Mouse (Mus musculus) gastrocnemius, adult 8-10 months (tissue): Measurements from ENCODE around the gene Ntf5. TPM values are rescaled to one million over a fixed set of nuclear protein-coding genes. Genes with fewer than 3 reads are reported as not detected.

Source experiments
- DNase-seq, 2 experiments: peaks; one replicate each; pipeline ENCODE4 v3.0.0; 2022; ENCODE audit warnings: low spot score in 2 of 2
- total RNA-seq, 4 experiments: library from RNA; stranded (reverse); gene quantifications; 2 replicates each; pipeline ENCODE4 v1.2.4; 2022

The Ntf5 gene
- total RNA-seq, 4 experiments from 2014 or later = 3.7 to 4.9 (median 4.3) TPM

DNA sequence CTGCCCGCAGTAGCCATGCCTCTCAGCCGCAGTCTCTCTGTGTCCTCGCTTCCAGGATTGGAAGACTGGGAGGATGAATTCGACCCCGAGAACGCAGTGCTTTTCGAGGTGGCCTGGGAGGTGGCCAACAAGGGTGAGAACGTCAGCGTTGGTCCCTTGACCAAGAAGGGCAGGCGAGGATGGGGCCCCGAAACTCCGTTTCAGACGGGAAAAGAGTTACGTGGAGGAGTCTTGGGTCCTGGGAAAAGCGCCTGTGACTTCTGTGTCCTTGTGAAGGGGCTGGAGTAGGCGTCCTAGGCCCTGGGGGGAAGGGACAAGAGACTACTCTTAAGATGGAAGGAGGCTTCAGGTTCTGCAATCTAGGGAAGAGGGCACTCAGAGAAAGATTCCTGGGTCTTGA lies 21.5 kb downstream of the Ntf5 start:
- peak in 1 of 2 experiments; percentile 55 for DNase-seq

DNA sequence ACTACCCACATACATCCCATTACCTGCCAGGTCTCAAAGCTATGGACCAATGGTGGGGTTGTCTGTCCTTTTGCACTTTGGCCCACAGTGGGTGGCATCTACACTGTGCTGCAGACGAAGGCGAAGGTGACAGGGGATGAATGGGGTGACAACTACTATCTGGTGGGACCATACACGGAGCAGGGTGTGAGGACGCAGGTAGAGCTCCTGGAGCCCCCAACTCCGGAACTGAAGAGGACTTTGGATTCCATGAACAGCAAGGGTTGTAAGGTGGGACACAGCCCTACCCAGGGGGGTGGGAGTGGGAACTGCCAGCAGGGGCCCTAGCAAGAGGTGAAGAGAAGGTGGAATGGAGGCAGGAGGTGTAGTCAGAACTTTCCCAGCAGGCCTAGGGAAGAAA lies 22.9 kb downstream of the Ntf5 start:
- no peak for DNase-seq

DNA sequence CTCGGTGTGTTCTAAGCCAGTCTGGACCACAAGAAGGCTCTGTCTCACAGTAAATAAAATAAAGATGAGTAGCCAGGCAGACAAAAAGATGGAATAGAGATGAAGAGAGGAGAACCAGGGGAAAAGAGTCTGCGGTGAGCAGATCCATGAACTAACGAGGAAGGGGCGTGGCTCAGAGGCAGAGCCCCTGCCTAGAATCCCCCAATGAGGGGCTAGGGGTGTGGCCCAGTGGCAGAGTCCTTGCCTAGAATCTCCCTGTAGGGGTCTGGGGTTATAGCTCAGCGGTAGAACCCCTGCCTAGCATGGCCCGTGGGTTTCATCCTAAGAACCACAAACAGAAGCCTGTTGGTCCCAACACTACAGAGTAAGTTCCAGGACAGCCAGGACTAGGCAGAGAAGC lies 23.6 kb downstream of the Ntf5 start:
- DNase-seq = no peak

DNA sequence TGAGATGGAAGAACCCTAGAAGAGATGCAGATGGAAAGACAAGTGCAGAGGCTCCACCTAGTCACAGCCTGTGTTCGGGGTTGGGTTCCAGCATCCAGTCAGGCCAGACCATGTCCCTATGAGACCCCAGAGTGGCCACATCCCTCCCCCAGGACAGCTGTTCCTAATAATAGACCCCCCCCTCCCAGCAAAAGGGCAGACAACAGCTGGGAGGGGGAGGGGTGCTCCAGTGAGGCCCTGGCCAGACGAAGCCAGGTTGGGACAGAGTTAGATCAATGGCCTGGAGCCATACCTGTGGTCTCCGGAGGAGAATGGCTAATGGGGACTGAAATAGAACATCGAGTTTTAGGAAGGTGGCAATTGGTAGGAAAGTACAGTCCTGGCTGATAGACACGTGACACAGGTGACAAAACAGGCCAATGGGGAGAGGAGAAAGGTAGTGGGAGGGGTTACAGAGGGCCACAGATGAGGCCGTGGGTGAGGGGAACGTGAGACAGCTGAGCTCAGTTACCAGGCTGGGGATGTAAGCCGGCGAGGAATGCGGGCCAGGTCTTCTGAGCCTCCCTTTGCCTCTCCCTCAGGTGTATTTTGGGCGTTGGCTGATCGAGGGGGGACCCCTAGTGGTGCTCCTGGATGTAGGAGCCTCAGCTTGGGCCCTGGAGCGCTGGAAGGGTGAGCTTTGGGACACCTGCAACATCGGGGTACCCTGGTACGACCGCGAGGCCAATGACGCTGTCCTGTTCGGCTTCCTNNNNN lies 24.2 kb downstream of the Ntf5 start, which contains the start of gene Ruvbl2:
TSS of gene Ruvbl2 (minus strand) at position 576 of the 756 bp plus-strand sequence.
- peak; percentile 66 to 81 for DNase-seq

DNA sequence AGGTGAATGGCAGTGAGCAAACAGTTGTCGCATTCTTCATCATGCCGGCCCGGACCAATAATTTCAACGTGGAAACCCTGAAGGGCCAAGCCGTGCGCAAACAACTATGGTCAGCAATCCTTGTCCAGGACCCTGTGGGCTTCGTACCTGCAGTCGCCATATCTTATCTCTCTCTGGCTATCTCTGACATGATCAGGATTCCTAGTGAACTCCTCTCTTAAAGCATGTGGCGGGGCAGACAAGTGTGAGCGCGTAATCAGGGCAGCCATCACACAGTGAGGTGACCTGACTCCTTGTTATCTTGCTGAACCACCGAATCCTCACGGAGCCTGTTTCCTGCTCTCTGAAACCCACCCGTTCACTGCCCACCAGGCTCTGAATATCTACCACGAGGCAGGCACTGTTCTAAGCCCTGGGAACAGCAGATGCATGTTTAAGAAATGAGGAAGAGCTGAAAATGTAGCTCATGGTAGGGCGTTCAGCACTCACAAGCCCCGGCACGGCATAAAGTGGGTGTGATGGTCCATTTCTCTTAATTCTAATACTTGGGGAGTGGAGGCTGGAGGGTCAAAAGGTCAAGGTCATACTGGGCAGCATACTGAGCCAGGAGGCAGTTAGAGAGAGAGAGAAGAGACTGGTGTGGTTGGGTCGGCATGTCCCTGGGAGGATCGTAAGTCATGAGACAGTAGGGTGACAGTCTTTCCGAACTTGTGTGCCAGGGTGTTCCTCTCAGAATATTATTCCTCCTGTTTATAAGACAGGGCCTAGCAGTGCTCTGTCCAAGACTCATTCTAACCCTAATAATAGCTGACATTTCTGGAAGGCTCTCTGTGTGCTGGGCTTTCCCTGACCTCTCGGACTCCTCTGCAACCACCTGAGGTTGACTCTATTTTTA lies 30.3 kb downstream of the Ntf5 start:
- peak in 1 of 2 experiments; percentile 37 for DNase-seq

DNA sequence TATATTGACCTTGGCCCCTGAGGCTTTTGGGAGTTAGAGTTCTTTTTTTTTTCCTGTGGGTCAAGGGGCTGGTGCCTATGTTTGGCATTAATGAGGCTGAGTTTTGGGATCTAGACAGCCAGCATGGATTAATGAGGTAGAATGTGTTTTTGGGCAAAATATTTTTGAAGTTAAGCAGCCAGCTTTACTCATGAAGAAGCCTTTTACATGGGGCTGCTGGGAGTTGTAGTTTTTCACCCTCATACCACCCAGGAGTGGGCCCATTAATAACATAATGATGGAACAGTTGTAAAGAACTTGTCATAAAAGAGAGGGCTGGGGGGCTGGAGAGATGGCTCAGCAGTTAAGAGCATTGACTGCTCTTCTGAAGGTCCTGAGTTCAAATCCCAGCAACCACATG lies 33.1 kb downstream of the Ntf5 start:
- DNase-seq = no peak

DNA sequence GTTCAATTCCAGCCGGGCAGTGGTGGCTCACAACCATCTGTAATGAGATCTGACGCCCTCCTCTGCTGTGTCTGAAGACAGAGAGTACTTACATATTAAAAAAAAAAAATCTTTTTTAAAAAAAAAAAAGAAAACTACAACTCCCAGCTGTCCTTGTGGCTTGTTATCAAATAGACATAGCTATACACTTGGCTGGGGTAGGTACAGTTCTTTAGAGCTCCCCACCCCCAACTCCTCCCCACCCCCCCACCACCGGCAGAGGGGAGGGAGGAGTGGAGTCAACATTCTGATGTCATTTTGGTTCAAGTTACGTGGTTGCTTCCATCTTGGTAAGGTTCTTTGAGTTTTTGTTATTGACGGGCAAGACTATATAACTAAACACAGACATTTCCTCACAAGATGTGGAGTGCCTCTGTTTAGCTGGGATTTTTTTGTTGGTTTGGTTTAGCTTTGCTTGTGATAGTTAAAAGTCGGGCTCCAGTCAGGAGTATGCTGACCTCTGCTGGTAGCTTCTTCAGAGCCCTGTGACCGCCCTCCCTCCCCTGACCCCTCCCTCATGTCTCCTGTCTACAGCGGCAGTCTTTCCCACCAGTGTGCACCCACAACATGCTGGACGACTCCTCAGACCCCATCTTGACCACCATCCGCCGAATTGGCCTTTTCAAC lies 34.0 kb downstream of the Ntf5 start:
- peak in 1 of 2 experiments; percentile 22 for DNase-seq

DNA sequence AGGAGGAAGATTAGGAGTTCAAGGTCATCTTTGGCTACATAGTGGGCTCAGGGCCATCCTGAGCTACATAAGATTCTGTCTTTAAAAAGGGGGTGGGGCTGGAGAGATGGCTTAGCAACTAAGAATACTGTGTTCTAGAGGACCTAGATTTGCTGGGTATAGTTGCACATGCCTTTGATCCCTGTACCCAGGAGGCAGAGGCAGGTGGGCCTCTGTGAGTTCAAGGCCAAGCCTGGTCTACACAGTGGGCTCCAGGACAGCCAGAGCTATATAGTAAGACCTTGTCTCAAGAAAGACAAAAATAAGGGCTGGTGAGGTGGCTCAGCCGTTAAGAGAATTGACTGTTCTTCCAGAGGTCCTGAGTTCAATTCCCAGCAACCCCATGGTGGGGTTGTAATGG lies 36.5 kb downstream of the Ntf5 start:
- no peak for DNase-seq

DNA sequence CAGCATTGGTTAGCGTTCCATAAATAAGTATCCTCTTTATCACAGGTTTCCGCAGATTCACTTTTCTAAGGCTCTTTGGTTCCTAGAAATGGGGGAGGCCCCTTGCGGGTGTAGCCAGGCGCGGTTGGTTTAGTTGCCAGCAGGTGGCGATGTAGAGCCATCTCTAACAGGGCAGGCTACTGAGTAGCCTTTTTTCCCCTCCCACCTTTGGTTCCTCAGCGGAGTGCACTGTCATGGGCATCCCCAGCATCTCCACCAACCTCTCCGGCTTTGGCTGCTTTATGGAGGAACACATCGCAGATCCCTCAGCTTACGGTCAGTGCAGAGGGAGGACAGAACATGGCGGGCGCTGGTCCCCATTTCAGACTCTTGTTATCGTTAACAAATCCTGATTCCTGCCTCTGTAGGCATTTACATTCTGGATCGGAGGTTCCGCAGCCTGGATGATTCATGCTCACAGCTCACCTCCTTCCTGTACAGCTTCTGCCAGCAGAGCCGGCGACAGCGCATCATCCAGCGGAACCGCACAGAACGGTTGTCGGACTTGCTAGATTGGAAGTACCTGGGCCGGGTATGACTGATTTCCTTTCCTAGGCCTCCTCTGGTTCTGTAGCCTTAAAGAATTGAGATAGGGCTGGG lies 38.0 kb downstream of the Ntf5 start:
- DNase-seq = peak; percentile 73 to 74

DNA sequence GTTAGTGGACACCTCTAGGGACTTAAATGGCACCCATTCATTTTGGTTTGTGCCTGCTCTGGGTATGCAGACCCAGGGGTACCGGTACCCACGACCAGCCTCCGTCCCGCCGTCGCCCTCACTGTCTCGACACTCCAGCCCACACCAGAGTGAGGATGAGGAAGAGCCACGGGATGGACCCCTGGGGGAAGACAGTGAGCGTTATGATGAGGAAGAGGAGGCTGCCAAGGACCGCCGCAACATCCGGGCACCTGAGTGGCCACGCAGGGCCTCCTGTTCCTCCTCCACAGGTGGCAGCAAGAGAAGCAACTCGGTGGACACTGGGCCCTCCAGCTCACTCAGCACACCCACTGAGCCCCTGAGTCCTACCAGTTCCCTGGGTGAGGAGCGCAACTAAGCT lies 41.5 kb downstream of the Ntf5 start:
- no peak for DNase-seq

DNA sequence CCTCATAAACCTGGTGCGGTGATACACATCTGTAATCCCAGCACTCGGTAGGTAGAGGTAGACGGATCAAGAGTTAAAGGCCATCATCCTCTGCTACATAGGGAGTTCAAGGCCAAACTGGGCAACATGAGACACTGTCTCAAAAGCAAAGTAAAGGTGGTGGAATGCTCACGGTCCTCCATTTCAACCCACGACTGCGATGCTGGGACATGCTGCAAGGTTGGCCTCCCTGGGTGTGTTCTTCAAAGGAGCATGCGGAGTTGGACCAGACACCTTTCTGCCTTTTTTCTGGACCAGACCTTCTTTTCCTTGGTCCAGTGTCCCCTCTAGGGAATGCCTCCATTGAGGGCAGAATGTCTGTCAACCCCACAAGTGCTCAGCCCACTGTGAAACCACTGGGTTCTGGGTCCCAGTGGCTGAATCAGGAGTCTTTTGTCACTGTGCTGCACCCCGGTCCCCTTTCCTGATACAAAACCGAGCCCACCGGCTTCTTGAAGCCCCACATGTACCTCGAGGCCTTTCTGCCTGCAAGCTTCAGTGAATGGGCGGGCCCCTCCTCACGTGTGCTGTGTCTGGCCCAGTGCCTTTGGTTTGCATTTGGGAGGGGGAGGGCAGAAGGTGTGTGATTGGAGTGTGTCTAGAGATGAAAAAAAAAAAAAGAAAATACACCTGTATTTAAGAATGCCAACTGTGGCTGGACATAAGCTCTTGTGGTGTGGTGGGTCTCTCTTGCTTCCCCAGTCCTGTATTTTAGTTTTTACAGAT lies 42.6 kb downstream of the Ntf5 start:
- no peak for DNase-seq

DNA sequence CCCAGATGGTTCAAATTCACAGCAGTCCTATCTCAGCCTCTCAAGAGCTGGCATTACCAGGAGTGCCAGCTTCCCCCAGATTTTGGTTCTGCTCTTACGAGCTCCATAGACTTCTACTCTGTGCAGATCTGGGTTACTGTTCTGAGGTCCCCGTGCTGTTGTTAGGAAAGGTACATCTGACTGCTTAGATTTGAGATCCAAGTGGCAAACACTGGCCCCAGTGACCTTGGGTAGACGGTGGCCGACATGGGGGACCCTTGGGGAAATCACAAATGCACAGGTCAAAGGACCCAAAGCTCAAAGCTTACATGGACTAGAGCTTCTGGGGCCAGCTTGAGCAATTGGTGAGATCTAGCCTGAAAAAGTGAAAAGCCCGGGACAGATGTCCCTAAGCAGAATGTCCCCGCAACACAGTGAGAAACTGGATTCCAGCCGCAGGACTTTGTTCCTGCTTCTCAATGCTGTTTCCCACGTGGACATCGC lies 43.3 kb downstream of the Ntf5 start:
- DNase-seq = no peak

DNA sequence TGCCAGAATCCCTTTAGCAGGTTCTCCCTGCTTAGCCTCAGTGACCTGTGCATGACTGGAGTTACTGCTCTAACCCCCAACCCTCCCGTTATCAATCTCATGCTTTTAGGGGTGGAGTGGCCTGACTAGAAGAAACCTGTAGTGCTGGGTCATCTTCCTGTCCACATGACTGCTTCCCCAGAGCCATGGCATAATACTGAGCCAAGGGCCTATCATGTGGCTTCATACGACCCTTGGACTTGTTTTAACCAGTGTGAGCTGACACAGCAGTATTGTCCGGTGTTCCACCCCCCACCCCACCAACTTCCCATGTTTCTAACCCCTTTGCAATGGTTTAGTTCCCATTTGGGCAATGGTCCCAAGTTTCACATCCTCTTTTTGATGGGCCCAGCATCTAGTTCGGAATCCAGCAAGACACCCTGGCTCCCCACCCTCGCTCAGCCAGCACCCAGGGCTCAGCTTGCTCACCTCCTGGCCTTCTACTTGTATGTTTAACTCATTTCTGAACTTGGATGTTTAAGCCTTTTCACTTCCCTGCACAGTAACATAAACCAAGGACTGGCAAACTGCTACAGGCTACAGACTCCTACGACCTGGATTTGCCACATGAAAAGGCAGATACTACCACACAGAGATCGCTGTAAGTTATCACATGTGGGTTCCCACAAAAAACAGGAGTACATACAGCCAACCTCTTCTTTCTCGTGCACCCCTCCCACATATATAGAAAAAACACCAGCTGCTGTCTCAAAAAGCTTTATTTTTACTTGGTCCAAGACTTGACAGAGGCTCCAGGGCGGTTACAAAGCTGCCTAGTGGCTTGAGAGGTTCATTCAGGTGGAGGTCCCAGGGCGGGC lies 43.9 kb downstream of the Ntf5 start:
- DNase-seq = no peak

DNA sequence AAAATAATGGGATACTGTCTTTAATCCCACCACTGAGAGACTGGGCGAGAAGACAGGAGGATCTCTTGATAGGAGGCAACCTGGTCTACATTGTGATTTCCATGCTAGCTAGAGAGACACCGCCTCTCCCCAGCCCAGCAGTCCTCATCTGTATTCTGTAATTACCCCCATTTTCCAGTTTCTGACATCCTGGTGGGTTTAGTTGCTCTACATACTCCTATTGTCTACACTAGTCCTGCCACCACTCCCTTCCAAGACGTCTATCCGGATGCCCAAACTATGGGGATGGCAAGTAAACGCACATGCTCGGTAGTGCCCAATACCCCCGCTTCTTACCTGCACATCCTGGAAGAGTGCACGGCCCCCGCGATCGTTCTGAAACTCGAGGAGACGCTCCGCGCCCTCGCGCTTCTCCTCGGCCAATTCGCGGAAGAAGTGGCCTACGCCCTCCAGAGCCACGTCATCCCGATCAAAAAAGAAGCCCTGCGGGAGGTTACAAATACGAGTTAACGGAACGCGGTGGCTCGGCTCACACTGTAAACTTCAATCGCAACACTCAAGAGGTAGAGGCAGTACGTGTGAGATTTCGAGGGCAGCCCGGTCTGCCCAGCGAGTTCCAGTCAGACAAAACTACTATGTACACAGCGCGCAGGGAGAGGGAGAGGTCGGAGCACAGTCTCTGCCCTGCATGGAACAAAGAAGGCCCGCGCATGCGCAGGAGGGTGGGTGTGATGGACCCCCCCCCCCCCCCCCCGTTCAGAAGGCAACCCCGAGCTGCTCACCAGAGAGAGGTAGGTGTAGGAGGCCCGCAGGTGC lies 45.5 kb downstream of the Ntf5 start:
- DNase-seq = peak in 1 of 2 experiments; percentile 58

DNA sequence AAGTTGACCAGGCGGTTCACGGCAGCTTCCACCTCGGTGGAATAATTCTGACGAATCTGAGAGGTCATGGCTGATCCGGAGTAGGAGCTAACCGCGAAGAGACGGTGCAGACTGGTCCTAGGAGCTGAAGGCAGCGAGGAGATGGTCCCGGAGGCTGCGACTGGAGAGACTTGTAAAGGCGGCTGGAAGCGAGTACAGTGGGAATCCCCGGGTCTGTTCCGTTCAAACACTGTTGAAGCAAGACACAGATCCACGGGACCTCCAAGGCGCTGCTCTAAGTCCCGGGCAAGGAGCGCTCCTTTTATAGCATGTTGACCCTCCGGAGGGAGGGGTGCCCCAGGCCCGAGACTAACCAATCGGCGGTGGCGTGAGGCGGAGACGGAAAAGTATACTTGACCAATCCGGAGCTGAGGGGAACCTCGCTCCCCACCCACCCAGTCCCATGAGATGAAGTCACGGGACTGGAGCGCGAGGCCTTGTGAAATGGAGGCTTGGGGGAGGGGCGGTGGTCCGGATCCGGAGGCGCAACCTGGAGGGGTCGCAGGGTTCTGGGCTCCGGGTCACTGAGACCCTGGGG lies 46.2 kb downstream of the Ntf5 start, which contains the start of gene Ftl1:
TSS of gene Ftl1 (minus strand) at position 321 of the 577 bp plus-strand sequence.
- DNase-seq = peak; percentile 97 to 98

DNA sequence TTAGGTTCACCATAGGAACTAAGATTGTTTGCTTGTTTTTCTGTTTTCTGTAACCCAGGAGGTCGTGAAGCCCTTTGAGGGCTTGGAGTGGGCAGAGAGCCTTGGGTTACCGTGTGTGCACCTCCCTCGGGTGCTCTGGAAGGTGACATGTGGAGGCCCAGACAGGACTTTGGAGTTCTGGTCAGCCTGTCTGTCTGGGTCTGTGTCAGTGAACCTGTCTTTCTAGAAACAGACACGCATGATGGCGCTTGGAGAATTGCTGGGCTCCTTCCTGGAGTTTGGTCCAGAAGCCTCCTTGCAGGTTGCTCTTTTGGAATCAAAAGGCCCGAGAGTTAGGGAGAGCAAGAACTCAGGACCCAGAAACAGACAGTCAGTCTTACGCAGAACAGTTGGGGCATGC lies 46.9 kb downstream of the Ntf5 start:
- no peak for DNase-seq

DNA sequence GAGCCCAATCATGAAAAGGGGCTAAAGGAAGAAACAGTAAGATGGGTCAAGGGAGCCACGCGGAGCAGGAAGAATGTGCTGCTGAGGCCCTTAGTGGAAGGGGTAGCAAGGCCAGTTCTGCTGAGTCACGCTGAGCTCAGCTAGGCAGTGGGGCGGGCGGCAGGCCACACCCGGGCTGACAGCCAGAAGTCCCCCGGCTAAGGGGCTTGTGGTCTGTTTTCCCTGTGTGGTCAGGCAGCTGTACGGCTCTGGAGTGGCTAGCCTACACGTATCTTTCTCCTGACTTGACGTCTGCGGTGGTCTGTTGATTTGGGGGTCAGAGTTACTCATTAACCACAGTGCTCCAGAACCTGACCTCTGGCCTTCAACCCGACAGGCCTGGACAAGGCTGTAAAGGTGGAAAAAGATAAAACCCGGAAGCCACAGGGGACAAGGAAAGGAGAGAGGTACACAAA lies 47.4 kb downstream of the Ntf5 start:
- DNase-seq = peak; percentile 57 to 67

DNA sequence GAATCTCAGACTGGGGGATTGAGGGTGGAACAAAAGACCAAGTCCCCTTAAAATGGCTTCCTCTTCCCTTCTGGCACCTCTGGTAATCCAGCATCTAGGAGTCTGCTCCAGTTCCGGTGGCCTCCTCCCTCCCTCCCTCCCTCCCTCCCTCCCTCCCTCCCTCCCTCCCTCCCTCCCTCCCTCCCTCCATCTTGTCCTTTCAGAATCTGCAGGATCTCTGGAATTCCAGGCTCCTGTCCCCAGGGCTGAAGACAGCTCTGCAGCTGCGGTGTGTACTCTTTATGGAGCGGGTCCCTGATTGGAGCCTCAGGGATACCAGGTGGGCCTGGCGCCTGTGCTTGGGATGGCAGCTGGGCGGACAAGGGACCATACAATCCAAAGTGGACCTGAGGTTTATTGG lies 47.8 kb downstream of the Ntf5 start:
- DNase-seq = no peak
